Mouse (Mus musculus) olfactory bulb, adult 2 months (tissue): ENCODE data around the gene Umad1. TPM values are rescaled to one million over a fixed set of nuclear protein-coding genes. Genes with fewer than 3 reads are reported as not detected.

Source experiments
- H3K27ac ChIP-seq: fragments of 200-500 bp; 2 replicates; pipeline ENCODE4 v1.5.1; 2012; ENCODE audit warnings: low read depth, low read length; ENCODE audit not compliant: insufficient read depth
- H3K4me1 ChIP-seq: fragments of 200-500 bp; 2 replicates; pipeline ENCODE4 v1.6.1; 2012; ENCODE audit warnings: low read length; ENCODE audit not compliant: control insufficient read depth, insufficient read depth
- H3K4me3 ChIP-seq: fragments of 200-500 bp; 2 replicates; pipeline ENCODE4 v1.5.1; 2012; ENCODE audit warnings: mild to moderate bottlenecking, low read depth, low read length, moderate library complexity; ENCODE audit not compliant: insufficient read depth
- CTCF ChIP-seq: fragments of 200-500 bp; IDR thresholded peaks from 2 replicates; pipeline ENCODE4 v1.5.1; 2012; ENCODE audit warnings: low read depth, mild to moderate bottlenecking, low read length, moderate library complexity; ENCODE audit not compliant: insufficient read depth
- POLR2A ChIP-seq: fragments of 200-500 bp; IDR thresholded peaks from 2 replicates; pipeline ENCODE4 v1.6.1; 2012; ENCODE audit warnings: mild to moderate bottlenecking, low read depth, low read length, moderate library complexity; ENCODE audit not compliant: insufficient read depth
- WGBS: fragments of 180-500 bp; shearing (Covaris S2); methylation state at CpG from one replicate; pipeline ENCODE4 v1.1.7; 2018; 5-methylcytosine and 5-hydroxymethylcytosine counted together
- polyA plus RNA-seq: library from polyadenylated mRNA; stranded (reverse); fragments of >200 nt; gene quantifications from 2 replicates; pipeline ENCODE4 v1.2.4, GENCODE M21; 2012; ENCODE audit warnings: low replicate concordance; ENCODE audit not compliant: missing spikeins, insufficient read depth, insufficient read length

Umad1 gene
- polyA plus RNA-seq, 1 experiment = not detected

GRCm38 (mm10) chr6:8358232-8358631 lies 99.1 kb downstream of the Umad1 start:
- Histone ChIP-seq H3K27ac (no peak overlapping the region), H3K4me3 (no peak overlapping the region), H3K4me1 (peaks cover 5% of the 10 kb centered on the region; the same call in 1 of the 2 replicates)
- WGBS = 80% methylated on average over 2 of the region's 2 CpGs
- TF ChIP-seq POLR2A = no peak
- no peak for TF ChIP-seq CTCF

DNA sequence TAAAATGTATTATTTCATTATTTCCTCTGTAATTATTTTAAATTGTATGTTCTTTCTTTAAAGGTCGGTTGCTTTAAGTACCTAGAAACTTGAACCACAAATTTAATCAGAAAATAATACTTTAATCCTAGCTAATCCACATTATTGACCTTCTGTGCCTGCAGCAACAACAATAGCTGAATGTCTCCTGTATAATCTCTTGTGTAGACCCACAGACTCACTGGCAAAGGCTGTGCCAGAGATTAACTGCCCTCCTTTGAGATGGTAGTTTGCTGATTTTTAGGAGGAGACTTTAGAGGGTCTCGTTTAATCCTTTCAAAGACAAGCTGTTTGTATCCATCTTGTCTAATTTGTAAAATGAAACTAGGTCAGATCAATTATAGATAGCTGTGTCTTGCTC lies 99.7 kb downstream of the Umad1 start:
- Histone ChIP-seq H3K4me3 (no peak overlapping the region), H3K4me1 (peaks cover 4% of the 10 kb centered on the region; the same call in 1 of the 2 replicates), H3K27ac (no peak overlapping the region)
- TF ChIP-seq CTCF = no peak
- no peak for TF ChIP-seq POLR2A
- WGBS = 43% methylated on average over 2 of the region's 2 CpGs

- 93% methylated on average over 7 of the region's 7 CpGs for WGBS
These were observed 101.7 kb downstream of the Umad1 start for GRCm38 (mm10) chr6:8360805-8361204.

GRCm38 (mm10) chr6:8364033-8364756 lies 105.1 kb downstream of the Umad1 start:
- H3K27ac ChIP-seq = no peak overlapping the region
- WGBS = 52% methylated on average over 12 of the region's 12 CpGs
- TF ChIP-seq CTCF (no peak), POLR2A (no peak)
- no peak overlapping the region for H3K4me3 ChIP-seq
- H3K4me1 ChIP-seq = peaks cover 4% of the 10 kb centered on the region

More at GRCm38 (mm10) chr6:8360805-8361204, 101.7 kb downstream of the Umad1 start:
- H3K4me3 ChIP-seq = no peak overlapping the region
- TF ChIP-seq POLR2A (no peak), CTCF (no peak)
- H3K4me1 ChIP-seq = peaks cover 4% of the 10 kb centered on the region
- H3K27ac ChIP-seq = no peak overlapping the region

DNA sequence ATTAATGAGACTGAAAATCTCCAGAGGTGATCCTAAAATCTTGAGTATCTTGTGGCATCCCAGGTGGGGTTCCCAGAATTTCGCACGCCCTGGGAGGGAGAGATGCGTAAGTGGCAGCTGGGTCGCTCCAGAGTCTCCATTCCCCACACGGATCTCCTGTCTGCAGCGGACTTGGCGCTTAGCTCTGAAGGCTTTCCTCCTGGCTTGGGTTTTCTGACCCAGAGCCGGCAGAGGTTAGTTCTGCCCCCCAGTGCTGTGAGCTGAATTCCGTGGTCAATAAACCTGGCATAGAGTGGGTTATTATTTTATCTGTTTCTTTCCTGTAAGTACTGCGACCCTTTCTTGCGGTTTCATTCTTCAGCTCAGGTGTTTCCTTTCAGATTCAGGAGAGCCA lies 105.7 kb downstream of the Umad1 start:
- H3K4me3 ChIP-seq = no peak overlapping the region
- peaks cover 4% of the 10 kb centered on the region for H3K4me1 ChIP-seq
- 93% methylated on average over 11 of the region's 11 CpGs for WGBS
- H3K27ac ChIP-seq = no peak overlapping the region
- TF ChIP-seq CTCF (no peak), POLR2A (no peak)

- peaks cover 4% of the 10 kb centered on the region for H3K4me1 ChIP-seq
- H3K27ac ChIP-seq = no peak overlapping the region
- 98% methylated on average over 4 of the region's 4 CpGs for WGBS
- H3K4me3 ChIP-seq = no peak overlapping the region
- TF ChIP-seq CTCF (no peak), POLR2A (no peak)
These were observed 108.6 kb downstream of the Umad1 start for GRCm38 (mm10) chr6:8367675-8368074.

- 56% methylated on average over 2 of the region's 2 CpGs for WGBS
These were observed 109.2 kb downstream of the Umad1 start for GRCm38 (mm10) chr6:8368198-8368864.

GRCm38 (mm10) chr6:8370624-8371023 lies 111.5 kb downstream of the Umad1 start:
- no peaks in the 10 kb centered on the region; the same call in 1 of the 2 replicates for H3K4me1 ChIP-seq
- H3K27ac ChIP-seq = no peak overlapping the region
- whole genome bisulfite sequencing = 92% methylated on average over 3 of the region's 3 CpGs
- H3K4me3 ChIP-seq = no peak overlapping the region
- TF ChIP-seq POLR2A (no peak), CTCF (no peak)

More at GRCm38 (mm10) chr6:8368198-8368864, 109.2 kb downstream of the Umad1 start:
- Histone ChIP-seq H3K4me3 (no peak overlapping the region), H3K4me1 (peaks cover 4% of the 10 kb centered on the region), H3K27ac (no peak overlapping the region)
- TF ChIP-seq CTCF (no peak), POLR2A (no peak)

GRCm38 (mm10) chr6:8373051-8373450 lies 114.0 kb downstream of the Umad1 start:
- Histone ChIP-seq H3K4me1 (no peaks in the 10 kb centered on the region; the same call in 1 of the 2 replicates), H3K27ac (no peak overlapping the region), H3K4me3 (no peak overlapping the region)
- WGBS = 51% methylated on average over 2 of the region's 2 CpGs
- TF ChIP-seq CTCF (no peak), POLR2A (no peak)
